Mouse (Mus musculus) lung, adult 2 months (tissue): ENCODE measurements around the gene Exoc2.

ENCODE experiments used
- CTCF ChIP-seq: fragments of 200-500 bp; IDR thresholded peaks from 2 replicates; pipeline ENCODE4 v1.5.1; 2011; ENCODE audit warnings: mild to moderate bottlenecking, low read length, control low read depth; ENCODE audit not compliant: insufficient read depth
- POLR2A ChIP-seq: fragments of 200-500 bp; IDR thresholded peaks from 2 replicates; pipeline ENCODE4 v1.6.1; 2011; ENCODE audit warnings: low read depth, mild to moderate bottlenecking, control low read depth, low read length, borderline replicate concordance; ENCODE audit errors: extremely low read depth

GRCm38 (mm10) chr13:30974247-30974630 lies 346 bp upstream of the Exoc2 start:
- TF ChIP-seq CTCF: no peak
- TF ChIP-seq POLR2A: no peak
